Mouse (Mus musculus): Measurements from ENCODE around the gene Elovl6.

Gene Elovl6

DNA sequence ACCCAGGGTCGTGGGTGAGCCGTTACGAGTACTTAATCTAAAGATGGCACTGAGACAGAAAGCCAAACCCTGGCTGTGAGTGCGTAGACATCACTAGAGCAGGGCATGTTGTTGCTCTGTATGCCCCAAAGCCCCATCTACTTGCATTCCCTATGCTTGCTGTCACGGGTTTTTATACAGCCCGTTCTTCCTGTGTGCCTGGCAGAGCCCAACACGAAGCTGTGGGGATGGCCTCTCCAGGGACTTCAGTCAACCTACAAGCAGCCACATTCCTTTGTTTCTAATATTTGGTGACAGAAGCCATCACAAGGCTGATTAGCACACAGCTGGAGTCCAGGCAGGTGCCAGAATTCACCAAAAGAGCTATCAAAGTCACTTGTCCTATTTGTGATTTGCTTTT is 73.3 kb downstream of the Elovl6 start:
- in situ Hi-C loops (cut with MseI, MboI) = no loop called here

DNA sequence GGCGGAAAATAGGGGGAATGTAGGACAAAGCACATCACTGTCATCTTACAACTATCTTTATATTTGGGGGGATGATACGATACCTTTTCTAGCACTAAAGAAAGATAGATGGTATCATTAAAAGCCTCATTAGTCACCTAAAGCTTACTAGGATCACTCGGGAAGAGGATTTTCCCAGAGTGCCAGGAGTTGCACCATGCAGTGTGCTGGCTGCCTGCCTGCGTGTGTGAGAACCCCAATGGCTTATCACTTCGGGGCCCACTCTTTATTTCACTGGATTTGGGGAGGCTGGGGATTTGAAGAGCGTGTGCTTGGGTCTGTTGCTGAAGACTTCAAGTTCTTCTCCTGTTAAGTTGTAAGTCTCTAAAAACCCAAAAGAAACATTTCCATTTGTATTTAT is 73.8 kb downstream of the Elovl6 start:
- in situ Hi-C loops (cut with MseI, MboI) = no loop called here

DNA sequence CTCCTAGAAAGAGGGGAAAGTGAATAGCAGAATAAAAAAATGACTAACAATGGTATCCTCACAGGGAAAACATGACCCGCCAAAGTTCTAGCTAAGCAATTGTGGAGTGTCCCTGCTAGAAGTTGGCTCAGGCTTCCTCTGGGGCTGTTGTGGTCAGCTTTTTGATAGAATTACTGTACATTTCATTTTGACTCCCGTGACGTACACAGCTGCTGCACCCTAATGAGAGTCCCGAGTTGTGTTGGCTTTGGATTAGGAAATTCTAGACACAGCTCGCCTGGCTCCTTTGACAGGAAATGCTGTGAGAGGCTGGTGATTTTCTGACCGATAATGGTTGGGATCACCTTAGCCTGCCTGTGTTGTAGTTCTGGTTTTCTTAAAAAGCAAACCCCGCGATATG is 79.5 kb downstream of the Elovl6 start:
- in situ Hi-C loops (cut with MseI, MboI) = no loop called here

DNA sequence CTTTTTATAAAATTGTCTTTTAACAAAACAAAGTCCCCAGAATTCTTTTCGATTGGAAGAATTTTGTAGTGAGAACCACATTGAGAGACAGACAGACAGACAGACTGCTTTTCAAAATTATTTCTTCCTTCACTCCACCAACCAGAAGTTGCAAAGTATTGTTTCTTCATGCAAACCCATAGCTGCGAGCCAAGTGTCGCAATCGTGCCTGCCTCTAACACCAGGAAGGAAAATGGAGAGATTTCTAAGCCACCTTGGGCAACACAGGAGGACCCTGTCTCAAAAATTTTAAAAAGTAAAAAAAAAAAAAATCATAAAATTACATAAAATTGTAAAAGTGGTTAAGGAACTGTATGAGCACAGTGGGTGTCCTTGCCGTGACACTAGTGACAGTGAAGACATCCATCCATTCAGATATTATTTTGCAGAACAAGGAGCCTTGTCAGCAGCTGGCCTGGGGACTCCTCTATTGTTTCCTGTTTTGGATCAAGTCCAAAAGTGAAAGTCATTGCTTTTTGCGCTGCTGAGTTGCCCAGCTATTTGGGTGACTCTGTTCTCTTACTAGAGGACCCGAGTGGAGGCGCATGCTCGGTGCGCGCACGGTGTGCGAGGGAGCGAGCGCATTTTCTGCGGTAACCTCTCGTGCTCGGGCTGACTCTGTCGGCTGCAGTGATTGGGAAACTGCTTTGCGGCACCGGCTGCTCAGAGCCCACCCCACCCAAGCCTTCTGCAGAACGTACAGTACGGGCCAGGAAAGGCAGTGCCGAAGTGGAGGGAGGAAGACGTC is 80.3 kb downstream of the Elovl6 start:
- in situ Hi-C loops (cut with MseI, MboI) = no loop called here

DNA sequence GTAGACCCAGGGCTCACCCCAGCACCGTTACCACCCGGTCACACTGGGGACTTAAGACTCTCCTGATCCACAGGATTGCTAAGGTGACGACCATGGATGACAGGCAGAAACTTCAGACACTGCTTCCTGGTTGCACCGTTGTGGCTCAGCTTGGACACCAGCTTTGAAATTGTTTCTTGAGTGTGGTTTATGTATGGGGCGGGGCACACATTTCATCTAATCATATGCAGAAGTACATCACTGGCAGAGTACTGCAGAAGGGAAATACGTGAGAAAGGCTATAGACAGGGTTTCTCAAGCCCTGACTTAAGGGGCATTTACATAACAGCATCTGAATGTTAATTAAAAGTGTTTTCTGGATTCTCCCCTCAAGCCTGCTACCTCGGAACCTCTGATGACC is 81.6 kb downstream of the Elovl6 start:
- in situ Hi-C loops (cut with MseI, MboI) = no loop called here

DNA sequence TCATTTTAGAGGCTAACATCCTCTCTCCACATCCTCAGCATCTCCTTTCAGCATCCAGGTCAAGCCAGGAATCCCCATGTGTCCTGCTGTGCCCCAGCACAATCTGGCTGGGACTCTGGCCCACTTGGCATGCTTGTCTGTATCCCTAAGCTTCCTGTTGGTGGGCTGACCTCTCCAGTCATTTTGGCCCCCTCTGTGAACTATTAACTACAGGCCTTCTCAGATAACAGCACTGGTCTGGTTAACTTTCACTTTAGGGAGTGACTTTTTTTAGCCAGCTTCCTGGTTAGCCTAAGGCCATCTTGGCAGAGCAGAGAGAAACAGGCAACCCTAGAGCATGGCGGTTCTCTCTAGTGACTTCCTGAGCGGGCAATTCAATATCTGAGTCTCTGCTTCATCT is 82.1 kb downstream of the Elovl6 start:
- in situ Hi-C loops (cut with MseI, MboI) = no loop called here

DNA sequence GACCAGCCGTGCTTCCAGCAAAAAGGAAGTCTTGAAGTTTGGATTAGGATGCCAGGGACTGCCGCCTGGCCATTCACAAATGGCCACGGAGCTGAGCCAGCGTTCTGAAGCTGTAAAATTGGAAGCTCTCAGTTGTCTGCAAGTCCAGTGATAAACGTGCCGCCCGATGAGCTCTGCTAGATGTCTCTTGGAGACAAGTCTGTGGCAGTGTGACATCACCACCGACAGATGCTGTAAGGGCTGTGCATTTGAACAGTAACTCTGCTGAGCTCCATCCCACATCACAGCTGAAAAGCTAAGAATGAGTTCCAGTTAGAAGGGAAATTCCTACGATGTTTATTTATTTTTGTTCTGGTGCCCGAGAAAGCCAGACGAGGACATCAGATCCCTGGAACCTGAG is 85.3 kb downstream of the Elovl6 start:
- in situ Hi-C loops (cut with MseI, MboI) = no loop called here

DNA sequence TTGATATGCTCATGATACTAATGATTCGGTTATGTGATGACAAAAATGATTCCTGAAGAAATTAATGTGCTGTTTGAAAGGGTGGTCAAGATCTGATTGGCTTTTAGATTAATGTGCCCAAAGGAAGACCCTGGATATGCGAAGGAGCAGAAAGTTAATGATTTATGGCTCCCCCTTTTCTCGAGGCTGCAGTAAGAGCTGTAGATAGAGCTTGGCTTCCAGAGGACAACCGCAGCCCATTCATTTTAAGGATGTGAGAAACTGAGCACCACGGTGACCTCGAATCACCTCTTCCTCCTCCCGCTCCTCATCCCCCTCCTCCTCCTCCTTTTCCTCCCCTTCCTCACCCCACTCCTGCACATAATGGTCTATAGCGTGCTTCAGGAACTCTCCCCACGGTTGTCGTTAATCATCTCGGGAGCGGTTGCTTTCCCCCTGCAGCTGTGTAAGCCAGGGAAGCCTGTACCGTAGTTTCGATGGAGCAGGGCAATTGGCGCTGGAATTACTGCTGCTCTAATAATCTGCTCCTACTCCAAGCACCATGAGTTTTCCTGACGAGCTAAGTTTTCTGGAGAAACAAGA is 87.1 kb downstream of the Elovl6 start:
- in situ Hi-C loops (cut with MseI, MboI) = no loop called here

DNA sequence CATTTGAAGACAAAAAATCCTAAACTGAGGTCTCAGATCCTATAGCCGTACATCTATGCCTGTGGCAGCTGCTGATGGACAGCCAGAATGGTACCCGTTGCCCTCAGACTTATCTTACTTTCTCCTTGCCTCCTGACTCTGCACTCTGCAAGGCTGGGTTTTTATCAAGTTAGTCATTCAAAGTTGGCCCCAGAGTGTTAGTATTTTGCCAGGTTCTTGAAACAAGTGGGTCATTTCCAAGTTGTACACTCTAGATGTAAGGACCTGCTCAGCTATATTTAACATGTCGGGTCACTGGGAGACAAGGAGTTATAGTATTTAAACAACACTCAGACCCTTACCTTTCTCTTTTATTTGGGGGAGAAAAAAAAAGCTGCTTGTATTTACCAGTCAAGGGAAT is 88.6 kb downstream of the Elovl6 start:
- in situ Hi-C loops (cut with MseI, MboI) = no loop called here

DNA sequence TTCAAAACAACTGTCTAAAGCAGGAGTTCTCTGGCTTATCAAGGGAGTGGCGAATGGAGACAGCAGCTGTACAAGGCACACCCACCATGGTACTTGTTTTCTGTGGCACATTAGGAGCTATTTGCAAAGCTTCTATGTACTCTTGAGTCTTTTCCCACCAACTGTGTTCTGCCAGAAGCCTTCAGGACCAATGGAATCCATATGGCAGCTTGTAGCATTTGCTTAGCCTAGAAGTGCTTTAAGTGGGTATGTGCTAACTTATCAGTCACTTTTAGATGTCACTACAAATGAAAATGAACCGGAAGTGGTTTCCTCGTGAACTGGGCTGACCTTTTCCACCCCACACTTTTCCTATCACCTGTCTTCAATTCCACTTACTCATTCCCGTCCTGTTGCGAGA is 89.1 kb downstream of the Elovl6 start:
- in situ Hi-C loops (cut with MseI, MboI) = no loop called here

DNA sequence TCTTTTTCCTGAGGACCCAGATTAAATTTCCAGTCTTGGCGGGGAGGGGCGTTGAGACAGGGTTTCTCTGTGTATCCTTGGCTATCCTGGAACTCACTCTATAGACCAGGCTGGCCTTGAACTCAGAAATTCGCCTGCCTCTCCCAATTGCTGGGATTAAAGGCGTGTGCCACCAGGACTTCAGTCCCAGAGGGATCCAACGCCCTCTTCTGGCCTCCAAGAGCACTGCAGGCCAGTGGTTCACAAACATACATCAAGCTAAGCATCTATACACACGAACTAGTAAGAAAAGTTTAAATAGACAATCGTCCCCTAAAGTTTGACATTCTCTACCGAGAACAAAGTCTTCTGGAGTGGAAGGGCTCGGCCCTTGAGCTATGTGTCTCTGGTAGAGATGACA is 90.0 kb downstream of the Elovl6 start:
- in situ Hi-C loops (cut with MseI, MboI) = no loop called here

DNA sequence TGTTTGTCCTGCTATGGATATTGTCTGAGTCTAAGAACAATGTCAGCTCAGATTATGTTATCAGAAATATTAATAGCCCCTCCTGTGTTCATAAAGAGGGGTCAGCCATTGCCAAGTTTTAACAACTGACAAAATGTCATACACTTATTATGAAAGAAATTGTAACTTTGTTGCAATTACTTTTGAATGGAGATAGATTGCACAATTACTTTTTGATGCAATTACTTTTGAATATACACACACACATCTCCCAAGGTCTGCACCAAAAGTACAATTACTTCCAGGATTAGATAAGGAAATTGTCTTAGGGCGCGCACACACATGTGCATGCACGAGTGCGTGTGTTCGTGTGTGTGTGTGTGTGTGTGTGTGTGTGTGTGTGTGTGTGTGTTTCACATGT is 90.5 kb downstream of the Elovl6 start:
- in situ Hi-C loops (cut with MseI, MboI) = no loop called here

DNA sequence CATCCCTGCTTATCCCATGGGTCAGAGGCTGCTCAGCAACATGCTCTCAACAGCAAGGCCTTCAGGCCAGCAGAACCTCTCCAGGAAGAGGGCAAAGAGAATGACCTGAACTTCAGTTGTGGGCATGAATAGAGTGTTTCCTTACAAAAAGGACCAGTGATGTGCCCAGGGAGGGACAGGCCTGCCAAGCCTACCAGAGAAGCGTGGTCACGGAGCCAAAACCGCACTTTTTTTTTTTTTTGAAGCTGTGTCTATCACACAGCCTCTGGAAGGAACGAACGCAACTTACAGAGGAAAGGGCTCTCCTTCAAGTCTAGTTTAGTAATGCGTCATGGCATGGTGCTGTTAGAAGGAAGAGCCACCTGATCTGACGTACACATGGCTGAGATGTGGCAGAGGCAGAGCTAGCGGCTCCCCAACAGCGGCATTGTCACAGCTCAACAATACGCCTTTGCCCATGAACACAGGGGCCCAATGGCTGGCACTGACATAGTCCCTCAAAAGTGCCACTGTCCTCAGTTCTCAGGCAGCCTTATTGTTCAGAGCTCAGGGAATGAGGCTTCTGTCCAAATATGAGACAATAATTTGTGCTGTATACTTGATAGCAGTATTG is 92.1 kb downstream of the Elovl6 start:
- in situ Hi-C loops (cut with MseI, MboI) = no loop called here

DNA sequence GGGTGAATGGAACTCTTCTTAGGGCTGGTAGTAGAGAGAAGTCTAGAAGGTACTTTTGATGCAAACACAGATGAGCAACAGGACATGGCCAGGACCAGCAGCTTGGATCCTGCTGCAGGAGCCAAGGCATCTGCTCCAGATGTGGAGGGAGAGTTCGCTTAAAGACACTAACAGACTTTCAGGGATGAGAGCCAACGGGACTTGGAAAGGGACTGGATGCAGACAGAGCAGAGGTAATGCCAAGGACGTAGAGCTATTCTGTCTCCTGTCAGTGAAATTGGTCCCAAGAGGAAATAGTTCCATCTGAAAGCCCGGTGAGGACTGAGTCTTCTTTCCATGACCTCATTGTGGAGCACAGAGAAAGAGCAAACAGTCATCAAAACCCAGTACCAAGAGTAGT is 95.1 kb downstream of the Elovl6 start:
- in situ Hi-C loops (cut with MseI, MboI) = no loop called here

DNA sequence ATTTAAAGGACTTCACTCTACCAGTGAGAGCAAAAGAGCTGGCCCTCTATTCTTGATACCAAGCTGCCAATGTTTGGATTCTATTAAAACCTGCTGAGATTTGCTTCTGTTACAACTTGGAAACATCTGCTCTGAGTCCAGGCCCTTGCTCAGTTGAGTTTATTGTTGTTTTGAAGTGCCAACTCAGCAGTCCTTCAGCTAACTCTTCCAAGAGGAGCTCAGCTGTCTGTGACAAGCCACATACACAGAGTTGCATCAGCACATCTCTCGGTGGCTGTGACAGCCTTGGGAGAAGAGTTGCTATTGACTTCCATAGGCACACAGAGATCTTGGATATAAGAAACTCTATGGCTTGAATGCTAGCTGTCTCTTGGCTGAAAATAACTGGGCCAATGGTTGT is 98.9 kb downstream of the Elovl6 start:
- in situ Hi-C loops (cut with MseI, MboI) = no loop called here

DNA sequence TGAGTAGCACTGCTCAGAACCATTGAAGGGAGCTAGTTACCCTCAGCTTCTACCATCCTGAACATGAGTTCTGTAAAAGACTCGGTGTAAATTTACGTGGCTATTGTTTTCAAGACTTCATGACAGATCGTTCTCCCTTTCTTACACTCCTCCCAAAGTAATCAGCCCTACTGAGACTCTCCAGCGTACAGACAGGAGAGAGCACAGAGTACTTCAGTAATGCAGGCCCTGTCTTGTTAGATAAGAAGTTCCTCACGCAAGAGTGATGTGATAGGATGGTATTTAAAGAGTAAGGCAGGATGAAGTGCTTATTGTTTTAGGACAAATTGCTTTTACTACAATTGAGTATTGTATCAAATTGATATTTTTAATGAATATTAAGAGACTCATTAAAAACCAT is 99.7 kb downstream of the Elovl6 start:
- in situ Hi-C loops (cut with MseI, MboI) = no loop called here

DNA sequence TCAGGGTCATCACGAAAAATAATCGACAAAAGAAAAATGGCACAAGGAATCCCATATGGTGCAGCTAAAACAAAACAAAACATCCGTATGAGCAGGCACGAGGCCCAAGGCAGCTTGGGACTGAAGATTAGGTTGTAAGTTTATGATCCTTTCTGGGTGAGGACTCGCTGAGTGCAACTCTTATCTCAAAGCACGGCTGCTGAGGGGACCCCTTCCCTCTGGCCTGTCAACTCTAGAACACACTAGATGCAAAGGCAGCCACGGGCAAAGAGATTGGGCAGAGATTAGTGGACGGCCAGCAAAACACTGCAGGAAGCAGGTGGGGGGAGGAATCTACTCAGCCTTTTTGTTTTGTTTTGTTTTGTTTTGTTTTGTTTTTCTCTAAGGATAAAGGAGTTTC is 101.4 kb downstream of the Elovl6 start:
- in situ Hi-C loops (cut with MseI, MboI) = no loop called here

DNA sequence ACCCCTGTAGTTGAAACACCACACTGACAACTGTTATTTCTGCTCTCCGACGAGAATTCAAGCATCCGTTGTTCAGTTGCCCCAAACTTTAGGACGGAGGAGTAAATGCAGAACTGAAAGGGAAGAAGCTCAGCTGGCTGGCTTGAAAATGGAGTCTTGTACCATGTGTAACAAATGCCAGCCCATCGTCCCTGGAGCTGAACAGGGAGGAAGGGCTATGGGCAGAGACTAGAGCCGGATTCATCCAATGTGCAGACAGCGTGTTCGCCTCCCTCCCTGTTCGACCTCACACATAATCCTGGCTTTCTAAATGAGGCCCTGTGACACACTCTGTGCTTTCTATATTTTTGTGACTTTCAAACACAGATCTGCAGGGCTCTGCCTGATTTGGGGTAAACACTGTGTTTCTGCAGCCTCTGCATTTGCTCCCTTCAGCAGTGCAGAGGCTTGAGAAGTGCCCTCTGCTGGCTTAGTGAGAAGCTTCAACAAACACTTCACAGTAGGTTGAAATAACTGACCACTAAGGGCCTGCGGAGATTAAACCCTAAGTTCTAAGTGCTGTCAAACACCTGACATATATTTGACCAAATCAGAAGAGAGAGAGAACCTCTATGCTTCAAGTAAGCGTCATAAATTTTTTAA is 102.2 kb downstream of the Elovl6 start:
- in situ Hi-C loops (cut with MseI, MboI) = no loop called here

DNA sequence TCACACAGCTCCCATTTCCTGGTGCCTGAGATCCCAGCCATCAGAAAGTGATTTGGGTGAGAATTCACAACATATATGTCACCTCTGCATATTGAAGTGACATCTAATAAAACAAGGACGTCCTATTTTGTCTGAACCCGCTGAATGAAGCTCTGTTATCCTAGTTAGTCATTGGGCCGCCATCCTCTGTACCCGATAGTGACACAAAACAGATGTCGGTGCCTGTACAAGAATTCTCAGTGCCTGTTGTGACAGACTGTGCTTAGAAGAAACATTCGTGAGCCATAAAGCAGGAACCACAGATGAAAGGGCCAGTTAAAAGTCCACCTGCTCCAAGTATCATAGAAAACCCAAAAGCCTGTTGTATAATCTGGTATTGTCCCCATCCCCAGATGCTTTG is 105.3 kb downstream of the Elovl6 start:
- in situ Hi-C loops (cut with MseI, MboI) = no loop called here

DNA sequence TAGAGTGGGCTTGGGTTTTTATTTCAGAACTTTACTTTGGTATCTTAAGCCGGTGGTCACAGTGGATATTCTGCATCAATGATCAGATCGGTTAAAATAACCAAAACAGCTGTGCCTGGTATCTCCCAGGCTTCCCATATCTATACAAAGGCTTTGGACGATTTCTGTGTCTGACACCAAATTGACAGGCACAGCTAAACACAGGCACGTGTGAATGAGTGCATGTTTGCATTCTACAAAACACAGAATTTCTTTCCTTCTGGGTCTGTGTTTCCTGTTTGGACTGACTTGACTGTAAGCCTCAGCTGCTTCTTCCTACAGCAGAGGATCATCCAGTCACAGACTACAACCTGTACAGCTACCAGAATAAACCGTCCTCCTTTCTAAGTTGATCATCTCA is 107.5 kb downstream of the Elovl6 start:
- in situ Hi-C loops (cut with MseI, MboI) = no loop called here

DNA sequence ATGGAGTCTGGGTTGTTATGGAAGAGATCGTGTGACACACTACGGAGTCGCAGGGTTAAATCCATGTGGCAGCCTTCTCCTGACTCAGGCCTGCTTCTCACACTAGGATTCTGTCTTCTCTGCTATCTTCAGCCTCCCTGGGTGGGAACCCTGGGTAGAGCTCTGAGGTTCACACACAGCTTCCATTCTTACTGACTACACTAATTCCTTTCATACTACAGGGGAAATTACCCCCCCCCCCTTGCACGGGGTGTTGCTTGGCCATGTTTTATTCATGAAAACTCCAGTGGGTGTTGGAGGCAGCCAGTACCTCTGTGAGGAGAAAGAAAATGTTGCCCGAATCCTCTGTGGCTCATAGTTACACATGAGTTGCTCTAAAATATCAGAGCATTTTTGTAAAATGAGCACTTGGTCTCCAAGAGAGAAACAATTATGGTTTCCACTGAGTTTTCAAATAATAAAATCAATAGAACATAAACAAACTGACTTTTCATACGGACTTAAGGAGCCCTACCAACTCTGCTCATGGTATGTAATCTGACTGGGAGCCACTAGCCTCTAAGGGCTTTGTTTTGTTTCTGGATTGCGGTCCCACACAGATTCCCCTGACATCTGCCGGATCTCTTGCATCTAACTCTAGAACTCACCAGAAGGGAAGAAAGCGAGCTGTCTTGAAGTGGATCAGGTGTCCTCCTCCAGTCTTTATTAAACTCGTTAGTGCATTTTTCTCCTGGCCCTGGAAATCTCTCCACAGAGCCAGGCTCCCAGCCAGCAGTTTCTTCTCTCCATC is 108.3 kb downstream of the Elovl6 start:
- in situ Hi-C loops (cut with MseI, MboI) = no loop called here

DNA sequence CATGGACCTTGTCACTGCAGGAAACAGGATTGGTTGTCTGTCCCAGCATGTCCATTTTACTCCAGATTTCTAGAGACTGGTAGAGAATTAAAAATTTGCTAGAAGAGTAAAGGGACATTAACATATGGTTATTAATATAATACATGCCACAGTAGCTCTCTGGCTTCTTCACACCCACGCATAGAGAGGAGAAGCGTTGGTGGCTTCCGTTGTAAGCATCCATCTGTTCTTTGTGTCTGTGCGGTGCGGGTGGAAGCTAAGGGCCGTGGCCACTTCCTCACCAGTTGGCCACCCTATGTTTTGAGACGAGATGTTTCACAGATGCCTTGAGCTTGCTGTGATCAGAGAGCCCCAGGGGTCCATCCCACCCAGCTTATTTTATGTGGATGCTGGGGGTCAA is 109.5 kb downstream of the Elovl6 start:
- in situ Hi-C loops (cut with MseI, MboI) = no loop called here
